Mouse (Mus musculus): ENCODE measurements at regions not wholly inside any gene's neighbourhood (a gene's known extent, or its start where the extent isn't known, plus 50 kb on each side); places are given as distances from the start of the nearest gene placed in this dataset.

GRCm38 (mm10) chr1:64295512-64295945 lies 173.4 kb upstream of the Klf7 start:
- no peak overlapping the region for H3K9ac ChIP-seq (ENCODE audit: control insufficient read depth, low read depth, low read length, poor library complexity, severe bottlenecking)
- no peak for TF ChIP-seq SMC3 (IDR thresholded peaks at IDR 0.05; ENCODE audit: low read depth, low read length)
- no peak for TF ChIP-seq TAL1 (IDR thresholded peaks at IDR 0.05; ENCODE audit: low read length)
- TF ChIP-seq ZMIZ1 (IDR thresholded peaks at IDR 0.05; ENCODE audit: low read depth, low read length), result no peak
- no peak for TF ChIP-seq EP300 (IDR thresholded peaks at IDR 0.05; ENCODE audit: low read depth in 1 of 2, low read length in 2 of 2)
- no peak for TF ChIP-seq USF2 (IDR thresholded peaks at IDR 0.05; ENCODE audit: borderline replicate concordance in 1 of 2, insufficient read depth in 1 of 2, low read depth in 1 of 2, low read length in 2 of 2)
- TF ChIP-seq UBTF (IDR thresholded peaks at IDR 0.05; ENCODE audit: borderline replicate concordance, insufficient read depth, low read depth, low read length), result no peak
- TF ChIP-seq MAX (IDR thresholded peaks at IDR 0.05; ENCODE audit: low read length), result no peak
- no peak for TF ChIP-seq CHD2 (IDR thresholded peaks at IDR 0.05; ENCODE audit: low read length)
- TF ChIP-seq BHLHE40 (IDR thresholded peaks at IDR 0.05; ENCODE audit: borderline replicate concordance, low read depth, low read length), result no peak
- no peak for TF ChIP-seq MEF2A (IDR thresholded peaks at IDR 0.05; ENCODE audit: extremely low read depth, insufficient replicate concordance, low read depth, low read length, poor library complexity, severe bottlenecking)
- TF ChIP-seq NELFE (IDR thresholded peaks at IDR 0.05; ENCODE audit: low read depth, low read length), result no peak
- TF ChIP-seq HCFC1 (IDR thresholded peaks at IDR 0.05; ENCODE audit: low read depth, low read length), result no peak
- TF ChIP-seq POLR2AphosphoS5 (IDR thresholded peaks at IDR 0.05; ENCODE audit: borderline replicate concordance, low read depth, low read length), result no peak
- no peak for TF ChIP-seq KAT2A (conservative IDR thresholded peaks at IDR 0.05; ENCODE audit: low read depth, low read length)
- no peak for TF ChIP-seq GABPA (IDR thresholded peaks at IDR 0.05; ENCODE audit: low read depth, low read length)
- TF ChIP-seq TBP (IDR thresholded peaks at IDR 0.05; ENCODE audit: low read depth, low read length), result no peak
- no peak for TF ChIP-seq RCOR1 (IDR thresholded peaks at IDR 0.05; ENCODE audit: low read depth, low read length)
- no peak overlapping the region for H3K4me3 ChIP-seq (ENCODE audit: control insufficient read depth in 1 of 2, insufficient read depth in 1 of 2, low read depth in 2 of 2, low read length in 2 of 2)
- H3K27me3 ChIP-seq (ENCODE audit: control insufficient read depth in 1 of 2, insufficient read depth in 2 of 2, low read length in 2 of 2), result no peaks in the 10 kb centered on the region; a peak in 1 of 4 replicates
- H3K79me2 ChIP-seq (ENCODE audit: control insufficient read depth, insufficient read depth, low read length, poor library complexity), result no peaks in the 10 kb centered on the region
- DNase-seq (ENCODE audit: low read depth, low spot score), result no peak
- no peak overlapping the region for H3K27ac ChIP-seq (ENCODE audit: control insufficient read depth, low read depth, low read length)
- no peaks in the 10 kb centered on the region for H3K36me3 ChIP-seq (ENCODE audit: control insufficient read depth in 1 of 2, insufficient read depth in 2 of 2, low read length in 2 of 2)
- H3K4me1 ChIP-seq (ENCODE audit: control insufficient read depth in 1 of 2, insufficient read depth in 2 of 2, low read length in 2 of 2), result no peaks in the 10 kb centered on the region
- H3K9me3 ChIP-seq (replicated peaks; ENCODE audit: insufficient read depth, low read length), result no peaks in the 10 kb centered on the region

- no peaks in the 10 kb centered on the region; a peak in 1 of 4 replicates for H3K27me3 ChIP-seq (ENCODE audit: control insufficient read depth in 1 of 2, insufficient read depth in 2 of 2, low read length in 2 of 2)
- no peak overlapping the region for H3K27ac ChIP-seq (ENCODE audit: control insufficient read depth, low read depth, low read length)
- TF ChIP-seq TCF12 (IDR thresholded peaks at IDR 0.05; ENCODE audit: low read depth, low read length) (no peak), GATA1 (IDR thresholded peaks at IDR 0.05; ENCODE audit: low read depth, low read length) (no peak), ZMIZ1 (IDR thresholded peaks at IDR 0.05; ENCODE audit: low read depth, low read length) (no peak), SMC3 (IDR thresholded peaks at IDR 0.05; ENCODE audit: low read depth, low read length) (no peak), MYB (IDR thresholded peaks at IDR 0.05; ENCODE audit: low read depth, low read length) (no peak), NELFE (IDR thresholded peaks at IDR 0.05; ENCODE audit: low read depth, low read length) (no peak), E2F4 (IDR thresholded peaks at IDR 0.05; ENCODE audit: borderline replicate concordance, low read depth, low read length) (no peak), ETS1 (IDR thresholded peaks at IDR 0.05; ENCODE audit: low read depth, low read length) (no peak), MEF2A (IDR thresholded peaks at IDR 0.05; ENCODE audit: extremely low read depth, insufficient replicate concordance, low read depth, low read length, poor library complexity, severe bottlenecking) (no peak), JUND (IDR thresholded peaks at IDR 0.05; ENCODE audit: low read depth, low read length) (no peak), CHD2 (IDR thresholded peaks at IDR 0.05; ENCODE audit: low read length) (no peak), CHD1 (IDR thresholded peaks at IDR 0.05; ENCODE audit: low read depth, low read length) (no peak), MYC (IDR thresholded peaks at IDR 0.05; ENCODE audit: low read depth, low read length) (no peak), ZNF384 (IDR thresholded peaks at IDR 0.05; ENCODE audit: low read depth, low read length) (no peak), RCOR1 (IDR thresholded peaks at IDR 0.05; ENCODE audit: low read depth, low read length) (no peak), USF1 (IDR thresholded peaks at IDR 0.05; ENCODE audit: low read depth, low read length) (no peak), RAD21 (IDR thresholded peaks at IDR 0.05; ENCODE audit: low read depth, low read length) (no peak), POLR2AphosphoS5 (IDR thresholded peaks at IDR 0.05; ENCODE audit: borderline replicate concordance, low read depth, low read length) (no peak), UBTF (IDR thresholded peaks at IDR 0.05; ENCODE audit: borderline replicate concordance, insufficient read depth, low read depth, low read length) (no peak)
- H3K36me3 ChIP-seq (ENCODE audit: control insufficient read depth in 1 of 2, insufficient read depth in 2 of 2, low read length in 2 of 2), result no peaks in the 10 kb centered on the region
- no peaks in the 10 kb centered on the region for H3K79me2 ChIP-seq (ENCODE audit: control insufficient read depth, insufficient read depth, low read length, poor library complexity)
- no peaks in the 10 kb centered on the region for H3K4me1 ChIP-seq (ENCODE audit: control insufficient read depth in 1 of 2, insufficient read depth in 2 of 2, low read length in 2 of 2)
- no peak for DNase-seq (ENCODE audit: low read depth, low spot score)
- H3K9ac ChIP-seq (ENCODE audit: control insufficient read depth, low read depth, low read length, poor library complexity, severe bottlenecking), result no peak overlapping the region
- H3K4me3 ChIP-seq (ENCODE audit: control insufficient read depth in 1 of 2, insufficient read depth in 1 of 2, low read depth in 2 of 2, low read length in 2 of 2), result no peak overlapping the region
- H3K9me3 ChIP-seq (replicated peaks; ENCODE audit: insufficient read depth, low read length), result no peaks in the 10 kb centered on the region
These were observed 173.0 kb upstream of the Klf7 start for GRCm38 (mm10) chr1:64295051-64295450.
